Mouse (Mus musculus): ENCODE data around the gene Olfr1373.

GRCm38 (mm10) chr11:52102977-52103376 lies 42.4 kb downstream of the Olfr1373 start:
- TF ChIP-seq CTCF (IDR thresholded peaks at IDR 0.05; ENCODE audit: low read depth) (no peak), EP300 (IDR thresholded peaks at IDR 0.05; ENCODE audit: low read depth) (no peak)
